Mouse (Mus musculus) left cerebral cortex, postnatal 4 days (tissue): ENCODE measurements around the gene Gm28897. TPM values are rescaled to one million over a fixed set of nuclear protein-coding genes. Genes with fewer than 3 reads are reported as not detected.
"Not testable (repeated sequence)": the region's sequence is repeated elsewhere in the genome, so short reads cannot be mapped to it uniquely, and the experiment has no call there.

Source experiments
- DNase-seq: peaks from one replicate; pipeline ENCODE4 v3.0.0-alpha.2; 2022
- intact Hi-C: fragments of 180-260 bp; cut with DNase I; formaldehyde crosslinking; loops from one replicate; pipeline ENCODE4 v1.15.1; 2025
- total RNA-seq, 2 experiments: library from RNA; stranded (reverse); gene quantifications; 2 replicates each; pipeline ENCODE4 v1.2.3; 2021

The Gm28897 gene
- not detected for total RNA-seq

DNA sequence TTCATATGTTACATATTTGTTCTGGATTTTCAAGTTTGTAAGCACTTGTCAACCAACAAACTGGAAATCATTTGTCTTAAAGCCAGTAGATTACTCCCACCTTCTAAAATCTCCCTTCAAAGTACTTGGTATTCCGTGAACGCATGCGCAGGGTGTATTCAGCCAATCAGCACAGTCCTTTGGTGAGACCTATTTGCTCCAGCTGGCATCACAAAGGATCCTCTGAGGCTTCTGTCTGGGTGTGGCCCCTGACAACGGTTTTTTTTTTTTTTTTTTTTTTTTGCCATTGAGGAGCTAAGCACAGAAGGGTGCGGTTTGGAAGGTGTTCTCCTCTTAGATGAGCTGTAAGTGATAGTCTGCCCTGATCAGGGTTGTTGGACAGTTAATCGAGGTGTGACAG is at the start of gene Gm28897:
Gm28897 (plus strand) TSS at position 301 of the 400 bp plus-strand sequence.
- intact Hi-C loops, DNase-seq: not testable (repeated sequence)
